Mouse (Mus musculus): ENCODE data around the gene Nrde2.

DNA sequence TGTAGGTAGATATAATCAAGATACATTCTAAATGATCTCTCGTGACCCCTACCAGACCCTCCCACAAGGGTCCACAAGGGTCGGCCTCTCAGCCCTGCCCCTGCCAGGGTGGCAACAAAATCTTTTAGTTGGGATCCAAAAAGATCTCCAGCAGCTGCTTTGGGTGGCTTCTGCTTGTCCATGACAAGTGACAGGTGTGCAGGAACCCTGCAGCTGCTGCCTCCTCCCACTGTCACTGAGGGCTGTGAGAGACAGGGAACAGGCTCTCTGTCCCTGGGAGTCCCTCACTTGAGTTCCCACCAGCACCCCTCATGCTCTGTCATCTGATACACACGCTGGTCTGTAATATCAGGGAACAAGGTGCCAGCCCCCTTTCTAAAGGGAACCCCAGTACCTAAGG, 57.8 kb downstream of the Nrde2 start:
- TF ChIP-seq POLR2A (IDR thresholded peaks at IDR 0.05; ENCODE audit: low read depth, low read length) (no peak), JUND (conservative IDR thresholded peaks at IDR 0.05; ENCODE audit: low read depth, low read length) (no peak), MYC (IDR thresholded peaks at IDR 0.05; ENCODE audit: low read depth, low read length) (no peak), USF2 (conservative IDR thresholded peaks at IDR 0.05; ENCODE audit: low read depth, low read length) (no peak), MXI1 (IDR thresholded peaks at IDR 0.05; ENCODE audit: low read depth, low read length) (no peak), CTCF (conservative IDR thresholded peaks at IDR 0.05 in 1 of 2, IDR thresholded peaks at IDR 0.05 in 1 of 2; ENCODE audit: low read depth in 2 of 2, low read length in 2 of 2) (no peak), TBP (conservative IDR thresholded peaks at IDR 0.05; ENCODE audit: low read depth, low read length) (no peak), EP300 (IDR thresholded peaks at IDR 0.05; ENCODE audit: low read length) (no peak)
